Mouse (Mus musculus): Measurements from ENCODE around the gene Alkbh6. TPM values are rescaled to one million over a fixed set of nuclear protein-coding genes. Genes with fewer than 3 reads are reported as not detected.

The Alkbh6 gene
- polyA plus RNA-seq, 1 experiment: 23.3 TPM

DNA sequence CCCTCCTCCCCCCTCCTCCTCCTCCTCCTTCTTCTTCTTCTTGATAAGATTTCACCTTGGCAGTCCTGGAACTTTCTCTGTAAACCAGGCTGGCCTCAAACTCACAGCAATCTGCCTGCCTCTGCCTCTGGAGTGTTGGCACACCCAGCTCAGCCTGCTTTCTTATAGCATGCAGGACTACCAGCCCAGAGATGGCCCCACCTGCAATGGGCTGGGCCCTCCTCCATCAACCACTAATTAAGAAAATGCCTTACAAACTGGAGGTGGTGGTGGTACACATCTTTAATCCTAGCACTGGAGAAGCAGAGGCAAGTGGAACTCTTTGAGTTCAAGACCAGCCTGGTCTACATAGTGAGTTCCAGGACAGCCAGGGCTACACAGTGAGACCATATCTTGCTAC is 17.9 kb downstream of the Alkbh6 start:
- no peak overlapping the region for H3K27ac ChIP-seq (ENCODE audit: control insufficient read depth, insufficient read depth, low read depth, low read length, poor library complexity)
- TF ChIP-seq POLR2A (IDR thresholded peaks at IDR 0.05; ENCODE audit: borderline replicate concordance, control insufficient read depth, low read depth, low read length) (no peak), CTCF (IDR thresholded peaks at IDR 0.05; ENCODE audit: control insufficient read depth, insufficient read depth, low read length) (no peak)
- peaks cover 1% of the 10 kb centered on the region; the same call in 1 of the 2 replicates for H3K4me1 ChIP-seq (ENCODE audit: control insufficient read depth, insufficient read depth, low read length)
- H3K4me3 ChIP-seq (replicated peaks; ENCODE audit: control insufficient read depth, low read depth, low read length): no peak overlapping the region

DNA sequence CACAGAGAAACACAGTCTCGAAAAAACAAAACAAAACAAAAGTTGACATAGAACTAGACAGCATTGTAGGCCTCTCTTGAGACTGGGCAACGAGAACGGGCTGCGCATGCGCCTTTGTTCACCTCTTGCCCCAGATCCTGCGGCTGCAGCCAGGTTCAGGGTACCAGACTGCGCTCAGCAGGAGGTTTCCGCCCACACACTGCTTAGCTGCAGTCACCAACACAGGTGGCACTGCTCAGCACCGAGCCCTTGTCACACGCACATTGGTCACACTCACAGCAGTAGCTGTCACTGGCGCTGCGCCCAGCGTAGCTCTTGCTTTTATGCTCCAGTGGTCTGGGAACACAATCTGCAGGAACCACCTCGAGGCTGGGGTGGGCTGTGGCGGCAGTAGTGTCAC is 18.6 kb downstream of the Alkbh6 start:
- no peak for TF ChIP-seq CTCF (IDR thresholded peaks at IDR 0.05; ENCODE audit: control insufficient read depth, insufficient read depth, low read length)
- TF ChIP-seq POLR2A (IDR thresholded peaks at IDR 0.05; ENCODE audit: borderline replicate concordance, control insufficient read depth, low read depth, low read length): no peak
- no peak overlapping the region for H3K27ac ChIP-seq (ENCODE audit: control insufficient read depth, insufficient read depth, low read depth, low read length, poor library complexity)
- H3K4me3 ChIP-seq (replicated peaks; ENCODE audit: control insufficient read depth, low read depth, low read length): no peak overlapping the region
- 73% methylated on average over 15 of the region's 15 CpGs for WGBS
- no peaks in the 10 kb centered on the region; the same call in 1 of the 2 replicates for H3K4me1 ChIP-seq (ENCODE audit: control insufficient read depth, insufficient read depth, low read length)

DNA sequence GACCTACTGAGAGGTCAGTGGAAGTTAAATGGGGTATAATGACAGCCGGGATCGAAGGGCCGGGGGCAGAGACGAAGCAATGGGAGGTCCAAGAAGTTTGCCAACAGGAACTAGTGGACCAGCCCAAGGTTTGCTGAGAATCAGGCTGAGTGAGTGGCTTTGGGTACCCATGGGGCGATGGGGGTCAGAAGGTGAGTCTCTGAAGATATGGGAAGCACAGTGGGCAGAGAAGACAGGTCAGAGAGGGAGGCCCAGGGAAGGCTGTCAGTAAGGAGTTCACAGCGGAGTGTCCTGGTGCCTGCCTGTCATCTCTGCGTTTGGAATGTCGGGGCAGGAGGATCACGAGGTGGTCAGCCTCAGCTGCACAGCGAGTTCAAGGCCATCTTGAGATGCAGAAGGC is 19.9 kb downstream of the Alkbh6 start:
- no peak for TF ChIP-seq CTCF (IDR thresholded peaks at IDR 0.05; ENCODE audit: control insufficient read depth, insufficient read depth, low read length)
- WGBS: 78% methylated on average over 10 of the region's 10 CpGs
- H3K4me1 ChIP-seq (ENCODE audit: control insufficient read depth, insufficient read depth, low read length): no peaks in the 10 kb centered on the region; the same call in 1 of the 2 replicates
- H3K4me3 ChIP-seq (replicated peaks; ENCODE audit: control insufficient read depth, low read depth, low read length): no peak overlapping the region
- H3K27ac ChIP-seq (ENCODE audit: control insufficient read depth, insufficient read depth, low read depth, low read length, poor library complexity): no peak overlapping the region

DNA sequence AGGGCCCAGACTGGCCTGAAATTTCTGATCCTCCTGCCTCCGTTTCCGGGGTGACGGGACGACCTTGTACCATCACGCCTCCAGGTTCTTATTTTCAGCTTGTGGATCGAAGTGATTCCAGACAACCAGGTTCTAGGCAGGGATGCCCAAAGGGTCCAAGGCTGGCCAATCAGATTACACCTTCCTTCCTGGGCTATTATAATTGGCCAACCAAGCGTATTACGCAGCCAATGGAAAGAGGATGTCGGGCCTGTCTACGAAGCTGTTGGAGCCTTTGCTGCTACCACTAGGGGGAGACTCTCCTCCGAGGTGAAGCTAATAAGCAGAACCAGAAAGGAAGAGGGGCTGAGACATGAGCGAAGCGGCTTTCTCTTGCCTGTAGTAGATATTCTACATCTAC is 23.4 kb downstream of the Alkbh6 start:
- Histone ChIP-seq H3K4me3 (replicated peaks; ENCODE audit: control insufficient read depth, low read depth, low read length) (no peak overlapping the region), H3K27ac (ENCODE audit: control insufficient read depth, insufficient read depth, low read depth, low read length, poor library complexity) (no peak overlapping the region), H3K4me1 (ENCODE audit: control insufficient read depth, insufficient read depth, low read length) (no peaks in the 10 kb centered on the region; the same call in 1 of the 2 replicates)
- WGBS: 11% methylated on average over 13 of the region's 13 CpGs
- TF ChIP-seq POLR2A (IDR thresholded peaks at IDR 0.05; ENCODE audit: borderline replicate concordance, control insufficient read depth, low read depth, low read length): no peak
- TF ChIP-seq CTCF (IDR thresholded peaks at IDR 0.05; ENCODE audit: control insufficient read depth, insufficient read depth, low read length): peak; percentile 86

DNA sequence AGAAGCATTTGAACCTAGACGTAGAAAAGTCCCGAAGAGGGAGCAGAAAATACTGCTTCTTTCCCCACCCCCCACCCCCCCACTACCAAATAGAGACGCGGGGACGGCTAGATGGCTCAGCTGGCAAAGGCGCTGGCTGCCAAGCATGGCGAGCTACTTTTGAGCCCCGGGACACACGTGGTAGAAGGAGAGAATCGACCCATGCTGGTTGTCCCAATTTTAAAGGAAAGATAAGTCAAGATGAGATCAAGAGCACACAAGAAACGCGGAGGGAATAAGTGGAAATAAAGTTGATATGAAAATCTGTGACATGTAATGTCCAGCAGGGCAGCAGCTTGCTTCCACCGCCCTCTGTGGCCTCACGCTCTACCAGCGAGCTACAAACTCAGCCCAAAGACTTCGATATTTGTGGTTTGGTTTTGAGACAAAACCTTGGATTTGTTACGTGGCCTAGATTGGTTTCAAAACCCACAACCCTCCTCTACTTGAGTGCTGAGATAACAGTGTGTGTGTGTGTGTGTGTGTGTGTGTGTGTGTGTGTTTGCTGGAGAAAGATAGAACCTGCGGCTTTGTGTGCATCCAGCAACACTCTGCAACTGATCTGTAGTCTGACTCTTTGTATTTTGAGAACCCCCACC is 24.2 kb downstream of the Alkbh6 start:
- Histone ChIP-seq H3K4me3 (replicated peaks; ENCODE audit: control insufficient read depth, low read depth, low read length) (no peak overlapping the region), H3K27ac (ENCODE audit: control insufficient read depth, insufficient read depth, low read depth, low read length, poor library complexity) (no peak overlapping the region), H3K4me1 (ENCODE audit: control insufficient read depth, insufficient read depth, low read length) (no peaks in the 10 kb centered on the region; the same call in 1 of the 2 replicates)
- TF ChIP-seq POLR2A (IDR thresholded peaks at IDR 0.05; ENCODE audit: borderline replicate concordance, control insufficient read depth, low read depth, low read length) (no peak), CTCF (IDR thresholded peaks at IDR 0.05; ENCODE audit: control insufficient read depth, insufficient read depth, low read length) (no peak)
- 37% methylated on average over 18 of the region's 18 CpGs for WGBS

DNA sequence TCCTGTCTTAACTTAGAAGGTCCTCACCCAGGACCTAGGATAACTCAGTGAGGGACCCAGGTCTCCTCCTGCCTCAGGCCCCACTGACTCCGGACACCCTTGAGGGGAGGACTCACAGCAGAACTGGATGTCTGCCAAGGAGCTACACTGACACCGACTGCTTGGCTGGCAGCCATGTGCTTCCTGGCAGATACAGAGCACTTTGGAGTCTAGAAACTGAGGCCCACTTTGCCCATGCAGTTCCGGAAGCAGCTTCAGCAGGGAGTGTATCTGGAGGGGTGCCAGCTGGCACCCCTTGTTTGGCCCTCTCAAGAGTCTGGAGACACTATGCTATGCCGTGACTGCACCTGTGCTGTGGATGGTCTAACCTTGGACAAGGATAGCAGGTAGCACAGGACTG is 24.9 kb downstream of the Alkbh6 start:
- WGBS: 1% methylated on average over 4 of the region's 4 CpGs
- TF ChIP-seq POLR2A (IDR thresholded peaks at IDR 0.05; ENCODE audit: borderline replicate concordance, control insufficient read depth, low read depth, low read length) (no peak), CTCF (IDR thresholded peaks at IDR 0.05; ENCODE audit: control insufficient read depth, insufficient read depth, low read length) (no peak)
- Histone ChIP-seq H3K27ac (ENCODE audit: control insufficient read depth, insufficient read depth, low read depth, low read length, poor library complexity) (no peak overlapping the region), H3K4me3 (replicated peaks; ENCODE audit: control insufficient read depth, low read depth, low read length) (no peak overlapping the region), H3K4me1 (ENCODE audit: control insufficient read depth, insufficient read depth, low read length) (no peaks in the 10 kb centered on the region; the same call in 1 of the 2 replicates)

DNA sequence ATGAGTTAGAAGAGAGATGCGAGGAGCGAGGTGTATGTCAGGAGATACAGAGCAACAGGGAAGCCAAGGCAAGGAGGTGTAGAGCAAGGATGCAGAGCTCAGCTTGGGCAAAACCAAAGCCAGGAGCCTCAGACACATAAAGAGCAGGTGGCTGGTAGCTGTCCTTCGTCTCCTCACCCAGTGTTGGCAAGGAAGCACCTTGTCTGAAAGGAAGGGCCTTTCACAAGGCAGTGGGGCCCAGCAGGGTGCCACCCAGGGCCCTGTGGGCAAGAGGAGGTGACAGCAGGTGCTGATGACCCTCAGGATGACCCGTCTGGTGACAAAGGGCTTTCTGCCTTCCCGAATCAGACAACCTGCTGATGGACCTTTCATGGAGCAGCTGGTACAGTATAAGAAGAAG is 26.0 kb downstream of the Alkbh6 start:
- no peak for TF ChIP-seq CTCF (IDR thresholded peaks at IDR 0.05; ENCODE audit: control insufficient read depth, insufficient read depth, low read length)
- TF ChIP-seq POLR2A (IDR thresholded peaks at IDR 0.05; ENCODE audit: borderline replicate concordance, control insufficient read depth, low read depth, low read length): no peak
- Histone ChIP-seq H3K4me1 (ENCODE audit: control insufficient read depth, insufficient read depth, low read length) (no peaks in the 10 kb centered on the region; the same call in 1 of the 2 replicates), H3K27ac (ENCODE audit: control insufficient read depth, insufficient read depth, low read depth, low read length, poor library complexity) (no peak overlapping the region), H3K4me3 (replicated peaks; ENCODE audit: control insufficient read depth, low read depth, low read length) (no peak overlapping the region)
- WGBS: 73% methylated on average over 5 of the region's 5 CpGs

DNA sequence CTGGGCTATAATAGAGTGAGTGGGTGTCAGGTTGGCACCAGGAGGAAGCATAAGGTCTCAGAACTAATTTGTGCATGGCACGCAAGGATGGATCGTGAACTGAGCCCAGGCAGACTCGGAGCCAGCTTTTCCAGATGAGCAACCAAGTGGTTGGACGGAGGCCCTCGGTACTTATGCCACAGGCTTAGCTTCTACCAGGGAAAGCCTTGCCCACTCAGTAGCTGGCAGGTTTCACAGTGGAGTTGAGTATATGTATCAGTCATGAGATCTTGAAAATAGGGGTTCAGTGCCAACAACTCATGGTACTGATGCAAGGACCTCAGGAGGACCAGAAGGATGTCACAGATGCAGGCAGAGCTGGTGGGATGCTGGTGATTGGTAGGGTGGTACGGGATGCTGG is 27.2 kb downstream of the Alkbh6 start:
- TF ChIP-seq POLR2A (IDR thresholded peaks at IDR 0.05; ENCODE audit: borderline replicate concordance, control insufficient read depth, low read depth, low read length) (no peak), CTCF (IDR thresholded peaks at IDR 0.05; ENCODE audit: control insufficient read depth, insufficient read depth, low read length) (no peak)
- H3K4me1 ChIP-seq (ENCODE audit: control insufficient read depth, insufficient read depth, low read length): no peaks in the 10 kb centered on the region; the same call in 1 of the 2 replicates
- WGBS: 84% methylated on average over 6 of the region's 6 CpGs
- H3K27ac ChIP-seq (ENCODE audit: control insufficient read depth, insufficient read depth, low read depth, low read length, poor library complexity): no peak overlapping the region
- no peak overlapping the region for H3K4me3 ChIP-seq (replicated peaks; ENCODE audit: control insufficient read depth, low read depth, low read length)

DNA sequence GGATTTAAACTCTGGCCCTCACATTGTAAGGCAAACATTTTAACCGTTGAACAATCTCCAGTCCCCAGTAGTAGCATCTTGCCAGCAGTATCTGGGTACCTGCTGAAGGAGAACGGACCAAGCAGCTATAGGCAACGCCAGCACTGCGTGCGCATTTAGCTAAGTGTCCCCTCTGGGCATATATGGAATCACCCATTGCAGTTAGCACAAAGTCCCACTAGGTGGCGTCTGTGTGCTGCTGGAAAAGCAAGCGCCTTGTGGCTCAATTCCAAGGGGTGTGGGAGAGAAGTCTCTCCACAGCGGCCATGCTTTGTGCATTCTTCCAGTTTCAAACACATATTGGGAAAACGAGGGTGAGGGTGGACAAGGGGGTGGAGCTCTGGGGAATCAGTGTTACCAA is 27.9 kb downstream of the Alkbh6 start:
- TF ChIP-seq CTCF (IDR thresholded peaks at IDR 0.05; ENCODE audit: control insufficient read depth, insufficient read depth, low read length): peak; percentile 63
- no peak for TF ChIP-seq POLR2A (IDR thresholded peaks at IDR 0.05; ENCODE audit: borderline replicate concordance, control insufficient read depth, low read depth, low read length)
- H3K27ac ChIP-seq (ENCODE audit: control insufficient read depth, insufficient read depth, low read depth, low read length, poor library complexity): no peak overlapping the region

More for the DNA sequence above, 27.9 kb downstream of the Alkbh6 start:
- no peak overlapping the region for H3K4me3 ChIP-seq (replicated peaks; ENCODE audit: control insufficient read depth, low read depth, low read length)
- WGBS: 2% methylated on average over 9 of the region's 9 CpGs
- H3K4me1 ChIP-seq (ENCODE audit: control insufficient read depth, insufficient read depth, low read length): no peaks in the 10 kb centered on the region; the same call in 1 of the 2 replicates
